Mouse (Mus musculus): ENCODE data around the gene Tbc1d30. TPM values are rescaled to one million over a fixed set of nuclear protein-coding genes. Genes with fewer than 3 reads are reported as not detected.

The Tbc1d30 gene
- 0.11 and 0.30 TPM in 2 replicates for polyA plus RNA-seq (2016; fragmentation: Nextera tagmentation; extraction: Ambion mirVana)

DNA sequence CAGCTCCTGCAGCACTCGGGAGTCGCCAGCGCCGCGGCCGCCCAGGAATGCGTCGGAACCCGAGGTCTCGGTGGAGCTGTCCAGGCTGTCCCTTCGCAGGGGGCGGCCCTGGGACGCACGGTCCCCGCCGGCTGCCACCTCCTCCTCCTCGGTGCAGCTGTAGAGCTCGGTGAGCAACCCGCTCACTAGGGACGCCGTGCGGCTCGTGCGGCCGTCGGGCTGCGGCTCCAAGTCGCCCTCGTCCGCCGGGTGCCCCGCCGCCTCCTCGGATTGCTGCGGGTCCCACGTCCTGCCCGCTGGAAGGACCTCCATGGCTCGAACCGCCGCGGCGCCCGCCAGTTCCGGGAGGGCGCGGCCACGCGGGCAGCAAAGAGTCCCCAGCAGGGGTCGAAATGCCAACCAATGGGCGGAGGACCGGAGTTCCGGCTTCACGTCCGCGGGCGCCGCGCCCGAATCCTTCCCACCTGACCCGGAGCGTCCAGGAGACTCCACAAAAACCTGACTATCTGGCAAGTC is at the start of gene Tbc1d30:
Tbc1d30 (minus strand) TSS at position 213 of the 516 bp plus-strand sequence.
- no peaks in the 10 kb centered on the region for H3K9me3 ChIP-seq (replicated peaks)
- H3K4me2 ChIP-seq: peak within 1 kb of the TSS; percentile 83
- H3K36me3 ChIP-seq: no peaks in the 10 kb centered on the region
- ATAC-seq: peak; percentile 51; the same call in 1 of the 2 replicates
- peak within 1 kb of the TSS; percentile 59 for H3K4me3 ChIP-seq
- no peak within 1 kb of the TSS for H3K27ac ChIP-seq
- peaks cover 49% of the 10 kb centered on the region for H3K27me3 ChIP-seq (replicated peaks)
- peak within 1 kb of the TSS; percentile 46; the same call in 1 of the 2 replicates for H3K9ac ChIP-seq
- WGBS (ENCODE audit: insufficient replicate concordance): under 1% methylated on average over 61 of the region's 61 CpGs
- H3K4me1 ChIP-seq: peaks cover 14% of the 10 kb centered on the region

DNA sequence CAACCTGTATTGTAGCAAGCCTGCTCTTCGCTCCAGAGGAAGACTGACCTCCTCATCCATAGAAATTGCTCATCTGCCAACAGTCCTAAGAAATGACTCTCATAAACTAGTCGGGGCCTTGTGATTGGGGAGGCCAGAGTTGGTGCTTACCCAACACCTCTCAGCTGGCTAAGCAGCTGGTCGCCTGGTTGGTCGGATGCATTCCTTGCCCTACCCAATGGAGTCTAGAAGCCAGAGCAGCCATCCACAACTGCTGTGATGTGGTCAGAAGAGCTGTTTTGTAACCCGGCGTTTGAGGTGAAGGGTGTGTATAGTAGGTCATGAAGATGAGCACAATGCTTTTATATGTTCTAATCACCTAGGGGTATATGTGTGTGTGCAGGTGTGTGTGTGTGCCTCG is 47.5 kb upstream of the Tbc1d30 start:
- Histone ChIP-seq H3K4me2 (no peak overlapping the region), H3K27me3 (replicated peaks) (no peaks in the 10 kb centered on the region), H3K9ac (no peak overlapping the region), H3K36me3 (peaks cover 30% of the 10 kb centered on the region), H3K4me3 (no peak overlapping the region), H3K27ac (no peak overlapping the region), H3K9me3 (replicated peaks) (no peaks in the 10 kb centered on the region), H3K4me1 (no peaks in the 10 kb centered on the region)
- WGBS (ENCODE audit: insufficient replicate concordance): 70% methylated on average over 7 of the region's 7 CpGs
- ATAC-seq: no peak

- H3K4me3 ChIP-seq: no peak overlapping the region
- H3K9me3 ChIP-seq (replicated peaks): no peaks in the 10 kb centered on the region
- no peaks in the 10 kb centered on the region for H3K4me1 ChIP-seq
- peaks cover 59% of the 10 kb centered on the region for H3K36me3 ChIP-seq
- ATAC-seq: no peak
- 85% methylated on average over 20 of the region's 20 CpGs for WGBS (ENCODE audit: insufficient replicate concordance)
- no peak overlapping the region for H3K4me2 ChIP-seq
- no peaks in the 10 kb centered on the region for H3K27me3 ChIP-seq (replicated peaks)
- H3K27ac ChIP-seq: no peak overlapping the region
- no peak overlapping the region for H3K9ac ChIP-seq
These were observed 44.6 kb upstream of the Tbc1d30 start for GRCm38 (mm10) chr10:121395542-121396176.

DNA sequence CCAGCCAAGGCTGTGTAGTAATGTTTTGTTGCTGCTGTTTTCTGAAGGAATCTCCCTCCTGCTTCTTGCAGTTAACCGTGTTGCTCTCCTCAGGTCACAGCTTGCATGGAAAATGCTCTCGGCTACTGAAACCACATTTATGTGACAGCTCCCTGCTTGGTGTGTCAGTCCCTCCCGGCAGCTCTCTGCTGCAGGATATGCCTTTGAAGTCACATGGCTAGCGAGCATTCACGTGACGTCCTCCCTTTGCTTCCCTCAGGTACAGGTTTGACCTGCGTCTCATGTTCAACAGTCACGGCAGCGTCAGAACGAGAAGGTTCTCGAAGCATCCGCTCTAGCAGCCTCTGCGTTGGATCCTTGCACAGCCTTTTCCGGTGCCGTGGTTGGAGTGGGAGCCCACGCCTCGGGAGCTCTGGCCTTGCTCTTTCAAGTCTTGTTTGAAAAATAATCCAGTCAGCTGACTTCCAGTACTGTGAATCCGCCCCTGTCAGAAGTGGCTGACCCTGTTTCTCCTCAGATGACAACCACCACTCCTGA is 43.8 kb upstream of the Tbc1d30 start:
- no peak for ATAC-seq
- Histone ChIP-seq H3K27ac (no peak overlapping the region), H3K9ac (no peak overlapping the region), H3K4me3 (no peak overlapping the region), H3K27me3 (replicated peaks) (no peaks in the 10 kb centered on the region), H3K4me2 (no peak overlapping the region), H3K4me1 (no peaks in the 10 kb centered on the region), H3K36me3 (peaks cover 68% of the 10 kb centered on the region), H3K9me3 (replicated peaks) (no peaks in the 10 kb centered on the region)
- 83% methylated on average over 18 of the region's 18 CpGs for WGBS (ENCODE audit: insufficient replicate concordance)

DNA sequence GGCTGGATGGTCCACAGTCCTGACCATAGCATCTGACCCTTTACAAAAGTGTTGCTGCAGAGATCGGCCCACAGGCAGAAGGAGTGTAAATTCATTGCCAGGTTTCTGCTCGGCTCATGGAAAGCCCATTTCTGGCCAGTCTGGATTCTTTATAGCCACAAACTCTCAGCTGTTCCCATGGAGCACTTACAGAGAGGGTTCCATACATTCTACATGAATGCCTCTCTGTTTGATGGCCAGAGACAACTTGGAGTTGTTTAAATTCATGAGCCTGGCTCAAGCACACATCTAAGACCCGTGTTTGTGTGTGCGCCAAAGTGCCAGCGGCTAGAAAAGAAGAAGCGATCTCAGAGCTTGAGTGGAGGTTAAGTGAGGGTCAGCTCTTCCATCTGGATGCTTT is 43.2 kb upstream of the Tbc1d30 start:
- Histone ChIP-seq H3K27ac (no peak overlapping the region), H3K4me3 (no peak overlapping the region), H3K27me3 (replicated peaks) (no peaks in the 10 kb centered on the region), H3K4me2 (no peak overlapping the region), H3K4me1 (no peaks in the 10 kb centered on the region), H3K36me3 (peaks cover 73% of the 10 kb centered on the region), H3K9ac (no peak overlapping the region), H3K9me3 (replicated peaks) (no peaks in the 10 kb centered on the region)
- ATAC-seq: no peak
- 80% methylated on average over 6 of the region's 6 CpGs for WGBS (ENCODE audit: insufficient replicate concordance)

GRCm38 (mm10) chr10:121391901-121392300 is 40.8 kb upstream of the Tbc1d30 start:
- peaks cover 95% of the 10 kb centered on the region for H3K36me3 ChIP-seq
- no peak for ATAC-seq
- no peaks in the 10 kb centered on the region for H3K27me3 ChIP-seq (replicated peaks)
- no peaks in the 10 kb centered on the region for H3K4me1 ChIP-seq
- no peak overlapping the region for H3K9ac ChIP-seq
- no peak overlapping the region for H3K27ac ChIP-seq
- H3K9me3 ChIP-seq (replicated peaks): no peaks in the 10 kb centered on the region
- 90% methylated on average over 8 of the region's 8 CpGs for WGBS (ENCODE audit: insufficient replicate concordance)
- no peak overlapping the region for H3K4me2 ChIP-seq
- no peak overlapping the region for H3K4me3 ChIP-seq

- H3K27me3 ChIP-seq (replicated peaks): no peaks in the 10 kb centered on the region
- H3K4me3 ChIP-seq: no peak overlapping the region
- no peak for ATAC-seq
- peaks cover 93% of the 10 kb centered on the region for H3K36me3 ChIP-seq
- H3K9ac ChIP-seq: no peak overlapping the region
- no peak overlapping the region for H3K4me2 ChIP-seq
- no peak overlapping the region for H3K27ac ChIP-seq
- 73% methylated on average over 10 of the region's 10 CpGs for WGBS (ENCODE audit: insufficient replicate concordance)
- no peaks in the 10 kb centered on the region for H3K4me1 ChIP-seq
- no peaks in the 10 kb centered on the region for H3K9me3 ChIP-seq (replicated peaks)
These were observed 39.5 kb upstream of the Tbc1d30 start for GRCm38 (mm10) chr10:121390602-121391001.

- no peak overlapping the region for H3K9ac ChIP-seq
- no peaks in the 10 kb centered on the region for H3K4me1 ChIP-seq
- WGBS (ENCODE audit: insufficient replicate concordance): 63% methylated on average over 9 of the region's 9 CpGs
- H3K4me3 ChIP-seq: no peak overlapping the region
- peaks cover 91% of the 10 kb centered on the region for H3K36me3 ChIP-seq
- H3K27ac ChIP-seq: no peak overlapping the region
- no peaks in the 10 kb centered on the region for H3K9me3 ChIP-seq (replicated peaks)
- H3K27me3 ChIP-seq (replicated peaks): no peaks in the 10 kb centered on the region
- no peak for ATAC-seq
- no peak overlapping the region for H3K4me2 ChIP-seq
These were observed 35.3 kb upstream of the Tbc1d30 start for GRCm38 (mm10) chr10:121386347-121386746.

GRCm38 (mm10) chr10:121385695-121386094 is 34.6 kb upstream of the Tbc1d30 start:
- peaks cover 91% of the 10 kb centered on the region for H3K36me3 ChIP-seq
- H3K9me3 ChIP-seq (replicated peaks): no peaks in the 10 kb centered on the region
- H3K4me3 ChIP-seq: no peak overlapping the region
- no peaks in the 10 kb centered on the region for H3K4me1 ChIP-seq
- 85% methylated on average over 6 of the region's 6 CpGs for WGBS (ENCODE audit: insufficient replicate concordance)
- H3K4me2 ChIP-seq: no peak overlapping the region
- H3K27ac ChIP-seq: no peak overlapping the region
- no peaks in the 10 kb centered on the region for H3K27me3 ChIP-seq (replicated peaks)
- no peak for ATAC-seq
- H3K9ac ChIP-seq: no peak overlapping the region

GRCm38 (mm10) chr10:121384710-121385109 is 33.6 kb upstream of the Tbc1d30 start:
- no peak overlapping the region for H3K27ac ChIP-seq
- H3K4me3 ChIP-seq: no peak overlapping the region
- H3K9me3 ChIP-seq (replicated peaks): no peaks in the 10 kb centered on the region
- H3K4me2 ChIP-seq: no peak overlapping the region
- no peak for ATAC-seq
- no peaks in the 10 kb centered on the region for H3K4me1 ChIP-seq
- H3K27me3 ChIP-seq (replicated peaks): no peaks in the 10 kb centered on the region
- WGBS (ENCODE audit: insufficient replicate concordance): 88% methylated on average over 13 of the region's 13 CpGs
- peaks cover 90% of the 10 kb centered on the region for H3K36me3 ChIP-seq
- H3K9ac ChIP-seq: no peak overlapping the region

DNA sequence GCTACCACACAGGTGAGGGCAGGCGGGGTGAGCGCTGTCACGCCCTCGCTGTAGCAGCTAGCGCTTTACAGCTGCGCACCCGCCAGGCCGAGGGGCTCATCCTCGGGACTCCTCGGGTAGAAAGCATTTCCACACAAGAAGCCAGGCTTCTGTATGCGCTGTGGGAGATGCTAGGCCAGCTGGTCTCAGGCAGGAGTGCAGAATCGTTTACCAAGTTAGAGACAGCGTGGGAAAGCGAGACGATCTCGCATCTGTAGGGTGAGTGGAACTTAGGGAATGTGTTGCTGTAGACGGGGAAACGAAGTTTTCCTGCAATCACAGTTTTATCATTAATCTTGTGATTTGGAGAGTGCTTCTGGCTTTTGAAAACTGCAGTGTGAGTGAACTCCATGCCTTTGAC is 30.2 kb upstream of the Tbc1d30 start:
- Histone ChIP-seq H3K4me2 (no peak overlapping the region), H3K36me3 (peaks cover 94% of the 10 kb centered on the region), H3K27me3 (replicated peaks) (no peaks in the 10 kb centered on the region), H3K27ac (no peak overlapping the region), H3K4me3 (no peak overlapping the region), H3K9ac (no peak overlapping the region), H3K4me1 (peaks cover 3% of the 10 kb centered on the region; the same call in 1 of the 2 replicates), H3K9me3 (replicated peaks) (no peaks in the 10 kb centered on the region)
- WGBS (ENCODE audit: insufficient replicate concordance): 90% methylated on average over 18 of the region's 18 CpGs
- ATAC-seq: no peak

DNA sequence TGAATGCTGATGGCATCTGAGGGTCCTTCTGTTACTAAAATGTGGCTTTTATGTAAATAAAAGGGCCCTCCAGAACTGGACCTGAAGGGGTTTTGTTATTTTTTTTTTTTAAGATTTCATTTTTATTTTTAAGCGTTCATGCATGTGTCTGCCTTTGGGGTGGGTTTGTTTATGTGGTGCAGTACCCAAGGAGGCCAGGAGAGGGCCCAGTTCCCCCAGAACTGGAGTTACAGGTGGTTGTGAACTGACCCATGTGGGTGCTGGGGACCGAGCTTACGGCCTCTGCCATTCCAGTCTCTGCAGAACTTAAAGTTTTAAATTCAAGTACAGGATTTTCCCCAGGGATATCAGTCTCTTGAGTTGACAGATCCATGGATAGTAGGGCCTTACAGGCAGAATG is 28.3 kb upstream of the Tbc1d30 start:
- Histone ChIP-seq H3K27ac (no peak overlapping the region), H3K4me2 (no peak overlapping the region), H3K4me1 (peaks cover 21% of the 10 kb centered on the region), H3K36me3 (peaks cover 89% of the 10 kb centered on the region), H3K9ac (no peak overlapping the region), H3K9me3 (replicated peaks) (no peaks in the 10 kb centered on the region), H3K4me3 (no peak overlapping the region), H3K27me3 (replicated peaks) (no peaks in the 10 kb centered on the region)
- WGBS (ENCODE audit: insufficient replicate concordance): 95% methylated on average over 3 of the region's 3 CpGs
- no peak for ATAC-seq

Data from liver, embryonic 12.5 days (tissue).